Mouse (Mus musculus): Measurements from ENCODE around the gene Stoml3. TPM values are rescaled to one million over a fixed set of nuclear protein-coding genes. Genes with fewer than 3 reads are reported as not detected.
A peak's percentile ranks its signal among the peaks of the same experiment; 100 is the strongest.

Stoml3 gene
- polyA plus RNA-seq, 1 experiment from 2014 or later, result not detected

DNA sequence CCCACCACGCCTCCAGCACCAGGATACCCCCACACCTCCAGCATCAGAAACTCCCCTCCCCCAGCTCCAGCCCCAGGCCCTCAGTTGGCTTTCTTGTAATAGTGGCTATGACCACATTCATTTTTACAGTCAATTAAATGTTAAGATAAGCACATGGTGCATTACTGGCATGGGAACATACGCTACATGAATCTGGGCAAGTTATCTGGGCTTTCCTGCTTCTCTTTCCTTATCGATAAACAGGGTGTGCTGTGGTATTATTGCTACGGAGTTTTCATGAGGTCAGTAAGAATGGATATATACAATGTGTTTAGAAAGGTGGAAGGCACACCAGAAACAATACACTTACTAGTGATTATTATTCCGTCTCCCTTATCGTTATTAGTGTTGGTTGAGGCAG, 43.6 kb downstream of the Stoml3 start:
- H3K4me1 ChIP-seq (replicated peaks; ENCODE audit: control insufficient read depth, insufficient read depth, low read length), result no peaks in the 10 kb centered on the region
- DNase-seq (ENCODE audit: low spot score) (no peak), ATAC-seq (replicated peaks; ENCODE audit: low FRiP score, low TSS enrichment, low read depth) (no peak)
- WGBS, result 89% methylated on average over 6 of the region's 6 CpGs
- H3K4me2 ChIP-seq (ENCODE audit: low read length), result no peak overlapping the region
- H3K36me3 ChIP-seq (ENCODE audit: control insufficient read depth, insufficient read depth, low read length), result peaks cover 7% of the 10 kb centered on the region
- no peaks in the 10 kb centered on the region for H3K9me3 ChIP-seq (ENCODE audit: control insufficient read depth, low read length)
- no peaks in the 10 kb centered on the region for H3K27me3 ChIP-seq (replicated peaks; ENCODE audit: control insufficient read depth, insufficient read depth, low read length)
- H3K27ac ChIP-seq (ENCODE audit: low read depth), result no peak overlapping the region
- H3K4me3 ChIP-seq (ENCODE audit: low read depth, low read length), result no peak overlapping the region
- H3K9ac ChIP-seq (ENCODE audit: low read length), result no peak overlapping the region

DNA sequence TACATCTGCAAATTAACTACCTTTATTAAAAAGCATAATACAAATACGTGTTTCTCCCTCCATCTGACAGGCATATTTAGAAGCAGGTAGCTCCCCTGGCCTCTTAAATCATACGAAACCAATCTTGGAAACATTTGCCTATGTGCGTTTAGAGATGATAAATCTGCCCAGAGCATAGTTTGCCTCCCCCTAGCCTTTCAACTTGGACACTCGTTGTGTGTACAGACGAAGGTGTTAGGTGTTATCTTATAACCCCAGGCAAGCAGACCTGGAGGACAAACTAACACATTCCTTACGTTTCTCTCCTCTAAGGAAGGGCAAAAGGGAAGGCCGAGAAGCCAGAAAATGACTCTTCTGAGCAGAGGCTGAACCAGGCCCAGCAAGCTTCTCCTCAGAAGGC, 64.2 kb downstream of the Stoml3 start:
- Histone ChIP-seq H3K27ac (ENCODE audit: low read depth) (no peak overlapping the region), H3K4me3 (ENCODE audit: low read depth, low read length) (no peak overlapping the region), H3K4me1 (replicated peaks; ENCODE audit: control insufficient read depth, insufficient read depth, low read length) (peaks cover 9% of the 10 kb centered on the region; the same call in 1 of the 2 replicates), H3K27me3 (replicated peaks; ENCODE audit: control insufficient read depth, insufficient read depth, low read length) (no peaks in the 10 kb centered on the region), H3K9me3 (ENCODE audit: control insufficient read depth, low read length) (no peaks in the 10 kb centered on the region), H3K9ac (ENCODE audit: low read length) (no peak overlapping the region), H3K4me2 (ENCODE audit: low read length) (no peak overlapping the region), H3K36me3 (ENCODE audit: control insufficient read depth, insufficient read depth, low read length) (peaks cover 7% of the 10 kb centered on the region; the same call in 1 of the 2 replicates)
- 50% methylated on average over 7 of the region's 7 CpGs for WGBS
- DNase-seq (ENCODE audit: low spot score), result no peak
- no peak for ATAC-seq (replicated peaks; ENCODE audit: low FRiP score, low TSS enrichment, low read depth)

DNA sequence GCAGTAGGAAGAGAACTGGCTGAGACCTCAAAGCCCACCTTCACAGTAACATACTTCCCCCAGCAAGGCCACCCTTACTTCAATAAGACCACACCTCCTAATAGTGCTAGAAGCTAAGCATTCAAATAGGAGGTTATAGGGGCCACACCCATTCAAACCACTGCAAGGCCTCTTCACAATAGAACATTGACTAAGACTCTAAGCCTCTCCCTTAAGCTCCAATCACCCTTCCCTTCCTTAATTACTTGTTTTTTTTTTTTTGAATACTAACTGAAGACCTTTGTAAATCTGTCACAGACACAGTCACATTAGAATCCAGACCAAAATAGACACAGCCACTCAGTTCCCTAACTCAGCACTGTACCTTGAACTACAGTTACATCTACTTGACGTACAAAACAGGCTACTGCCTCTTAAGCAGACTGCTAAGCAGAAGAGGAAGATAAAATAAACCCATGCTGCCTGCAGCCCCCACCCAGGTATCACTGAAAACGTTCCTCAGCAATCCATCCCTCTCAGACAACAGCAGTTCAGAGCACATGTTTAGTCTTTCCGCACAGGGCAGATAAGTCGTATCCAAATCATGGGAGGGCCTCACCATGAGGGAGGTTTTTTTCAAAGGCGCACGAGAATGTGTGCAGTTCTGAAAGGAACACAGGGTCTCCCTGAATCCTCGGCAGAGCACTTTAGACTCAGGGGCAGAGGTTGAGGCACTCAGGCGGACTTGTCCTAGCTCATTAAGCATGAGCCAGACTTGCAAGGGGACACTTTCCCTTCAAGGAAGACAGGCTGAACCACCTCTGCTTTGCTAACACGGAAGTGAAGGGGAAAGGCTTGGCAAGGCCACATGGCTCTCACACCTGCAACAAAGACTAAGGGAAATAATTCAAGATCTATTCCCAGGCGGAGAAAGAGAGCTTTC, 66.8 kb downstream of the Stoml3 start:
- ATAC-seq (replicated peaks; ENCODE audit: low FRiP score, low TSS enrichment, low read depth), result no peak
- 45% methylated on average over 10 of the region's 10 CpGs for WGBS
- H3K27me3 ChIP-seq (replicated peaks; ENCODE audit: control insufficient read depth, insufficient read depth, low read length), result no peaks in the 10 kb centered on the region
- no peak overlapping the region for H3K4me2 ChIP-seq (ENCODE audit: low read length)
- no peak for DNase-seq (ENCODE audit: low spot score)
- H3K36me3 ChIP-seq (ENCODE audit: control insufficient read depth, insufficient read depth, low read length), result no peaks in the 10 kb centered on the region
- H3K4me1 ChIP-seq (replicated peaks; ENCODE audit: control insufficient read depth, insufficient read depth, low read length), result peaks cover 13% of the 10 kb centered on the region
- no peak overlapping the region for H3K27ac ChIP-seq (ENCODE audit: low read depth)
- H3K9me3 ChIP-seq (ENCODE audit: control insufficient read depth, low read length), result no peaks in the 10 kb centered on the region
- no peak overlapping the region for H3K4me3 ChIP-seq (ENCODE audit: low read depth, low read length)
- H3K9ac ChIP-seq (ENCODE audit: low read length), result no peak overlapping the region

DNA sequence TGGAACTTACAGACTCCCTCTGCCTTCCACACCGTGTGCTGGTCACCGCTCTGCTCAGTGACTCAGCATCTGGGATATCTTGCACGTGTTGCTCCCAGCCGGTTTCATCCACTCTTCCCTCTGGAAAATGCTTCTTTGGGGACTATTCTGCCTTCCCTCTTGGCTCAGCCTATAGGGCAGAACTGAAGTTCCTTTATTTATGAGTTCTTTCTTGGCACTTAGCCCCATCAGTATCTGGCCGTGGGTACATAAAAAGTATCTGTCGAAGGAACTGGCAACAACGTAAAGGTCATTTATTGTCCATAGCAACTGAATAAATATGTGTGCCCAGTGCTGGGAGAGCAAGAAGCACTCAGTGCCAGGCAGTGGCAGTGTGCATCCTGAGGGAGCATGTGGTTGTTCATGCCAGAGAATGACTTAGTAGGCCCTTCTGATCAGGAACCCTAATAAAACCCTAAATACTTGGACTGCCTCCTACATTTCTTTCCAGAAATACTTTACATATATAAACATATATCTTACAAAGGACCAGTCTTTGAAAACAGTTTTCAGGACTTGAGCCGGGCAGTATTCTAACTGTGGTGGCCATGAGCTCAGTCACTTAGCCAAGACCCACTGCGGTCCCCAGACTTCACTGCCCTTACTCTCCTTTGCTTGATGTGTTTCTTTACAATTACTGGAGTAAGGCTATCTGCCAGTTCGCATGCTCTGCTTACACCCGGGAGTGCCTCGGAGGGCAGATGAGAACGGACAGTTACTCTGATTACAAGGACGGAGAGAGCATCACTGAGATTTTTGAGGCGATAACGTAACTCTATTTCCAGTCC, 69.1 kb downstream of the Stoml3 start:
- no peaks in the 10 kb centered on the region for H3K9me3 ChIP-seq (ENCODE audit: control insufficient read depth, low read length)
- H3K4me3 ChIP-seq (ENCODE audit: low read depth, low read length), result no peak overlapping the region
- 60% methylated on average over 16 of the region's 16 CpGs for WGBS
- no peak for DNase-seq (ENCODE audit: low spot score)
- peaks cover 13% of the 10 kb centered on the region for H3K4me1 ChIP-seq (replicated peaks; ENCODE audit: control insufficient read depth, insufficient read depth, low read length)
- H3K9ac ChIP-seq (ENCODE audit: low read length), result no peak overlapping the region
- no peak for ATAC-seq (replicated peaks; ENCODE audit: low FRiP score, low TSS enrichment, low read depth)
- no peaks in the 10 kb centered on the region for H3K27me3 ChIP-seq (replicated peaks; ENCODE audit: control insufficient read depth, insufficient read depth, low read length)
- no peaks in the 10 kb centered on the region for H3K36me3 ChIP-seq (ENCODE audit: control insufficient read depth, insufficient read depth, low read length)
- peak overlapping the region; percentile 38; the same call in 1 of the 2 replicates for H3K27ac ChIP-seq (ENCODE audit: low read depth)
- H3K4me2 ChIP-seq (ENCODE audit: low read length), result no peak overlapping the region

Other genes with a start within 250 kb of the Stoml3 start
- gene Nhlrc3, start 25.3 kb upstream of the Stoml3 start, polyA plus RNA-seq (2014; fragmentation: Nextera tagmentation; extraction: Ambion mirVana), result 12.1 and 12.2 TPM in 2 replicates
- 18.6 and 19.3 TPM in 2 replicates for gene Proser1, start 25.0 kb upstream of the Stoml3 start, polyA plus RNA-seq (2014; fragmentation: Nextera tagmentation; extraction: Ambion mirVana)
- gene Frem2, start 168.7 kb downstream of the Stoml3 start, polyA plus RNA-seq (2014; fragmentation: Nextera tagmentation; extraction: Ambion mirVana), result 14.2 and 14.4 TPM in 2 replicates

All from intestine, embryonic 14.5 days (tissue).